Mouse (Mus musculus): ENCODE data around the gene Tdp1. TPM values are rescaled to one million over a fixed set of nuclear protein-coding genes. Genes with fewer than 3 reads are reported as not detected.

Tdp1 gene
- polyA plus RNA-seq (2012; rRNA removed): 20.3 and 21.4 TPM in 2 replicates

GRCm38 (mm10) chr12:99884269-99885261 lies at the start of gene Tdp1, which contains the start of gene Efcab11:
Gene Tdp1 (plus strand): TSS chr12:99884517.
Gene Efcab11 (minus strand): TSS chr12:99884439.
- H3K27ac ChIP-seq (ENCODE audit: insufficient read depth, low read length): peak within 1 kb of the TSS; percentile 2; the same call in 1 of the 2 replicates
- TF ChIP-seq POLR2A (IDR thresholded peaks at IDR 0.05; ENCODE audit: extremely low read depth, insufficient read depth, low read length): no peak
- H3K4me3 ChIP-seq (ENCODE audit: insufficient read depth, low read length): peak within 1 kb of the TSS; percentile 99
- H3K4me1 ChIP-seq (ENCODE audit: control insufficient read depth, insufficient read depth, low read length): no peaks in the 10 kb centered on the region; the same call in 1 of the 2 replicates

- Histone ChIP-seq H3K4me3 (ENCODE audit: insufficient read depth, low read length) (no peak overlapping the region), H3K27ac (ENCODE audit: insufficient read depth, low read length) (no peak overlapping the region), H3K4me1 (ENCODE audit: control insufficient read depth, insufficient read depth, low read length) (no peaks in the 10 kb centered on the region; the same call in 1 of the 2 replicates)
- TF ChIP-seq POLR2A (IDR thresholded peaks at IDR 0.05; ENCODE audit: extremely low read depth, insufficient read depth, low read length) (no peak), CTCF (IDR thresholded peaks at IDR 0.05; ENCODE audit: extremely low read depth, insufficient read depth, low read length) (no peak)
Measured at GRCm38 (mm10) chr12:99836404-99837131, 47.7 kb upstream of the Tdp1 start.

GRCm38 (mm10) chr12:99837528-99837927 lies 46.8 kb upstream of the Tdp1 start:
- H3K27ac ChIP-seq (ENCODE audit: insufficient read depth, low read length): no peak overlapping the region
- H3K4me3 ChIP-seq (ENCODE audit: insufficient read depth, low read length): no peak overlapping the region
- no peak for TF ChIP-seq POLR2A (IDR thresholded peaks at IDR 0.05; ENCODE audit: extremely low read depth, insufficient read depth, low read length)
- TF ChIP-seq CTCF (IDR thresholded peaks at IDR 0.05; ENCODE audit: extremely low read depth, insufficient read depth, low read length): no peak
- no peaks in the 10 kb centered on the region; the same call in 1 of the 2 replicates for H3K4me1 ChIP-seq (ENCODE audit: control insufficient read depth, insufficient read depth, low read length)

- no peak overlapping the region for H3K4me3 ChIP-seq (ENCODE audit: insufficient read depth, low read length)
- no peak overlapping the region for H3K27ac ChIP-seq (ENCODE audit: insufficient read depth, low read length)
- no peaks in the 10 kb centered on the region; the same call in 1 of the 2 replicates for H3K4me1 ChIP-seq (ENCODE audit: control insufficient read depth, insufficient read depth, low read length)
- TF ChIP-seq CTCF (IDR thresholded peaks at IDR 0.05; ENCODE audit: extremely low read depth, insufficient read depth, low read length) (no peak), POLR2A (IDR thresholded peaks at IDR 0.05; ENCODE audit: extremely low read depth, insufficient read depth, low read length) (no peak)
Measured at GRCm38 (mm10) chr12:99838109-99838508, 46.2 kb upstream of the Tdp1 start.

- no peak overlapping the region for H3K4me3 ChIP-seq (ENCODE audit: insufficient read depth, low read length)
- no peak for TF ChIP-seq POLR2A (IDR thresholded peaks at IDR 0.05; ENCODE audit: extremely low read depth, insufficient read depth, low read length)
- no peak for TF ChIP-seq CTCF (IDR thresholded peaks at IDR 0.05; ENCODE audit: extremely low read depth, insufficient read depth, low read length)
- H3K27ac ChIP-seq (ENCODE audit: insufficient read depth, low read length): no peak overlapping the region
- H3K4me1 ChIP-seq (ENCODE audit: control insufficient read depth, insufficient read depth, low read length): no peaks in the 10 kb centered on the region; the same call in 1 of the 2 replicates
Measured at GRCm38 (mm10) chr12:99838703-99839102, 45.6 kb upstream of the Tdp1 start.

- Histone ChIP-seq H3K27ac (ENCODE audit: insufficient read depth, low read length) (no peak overlapping the region), H3K4me3 (ENCODE audit: insufficient read depth, low read length) (no peak overlapping the region), H3K4me1 (ENCODE audit: control insufficient read depth, insufficient read depth, low read length) (no peaks in the 10 kb centered on the region)
- TF ChIP-seq POLR2A (IDR thresholded peaks at IDR 0.05; ENCODE audit: extremely low read depth, insufficient read depth, low read length) (no peak), CTCF (IDR thresholded peaks at IDR 0.05; ENCODE audit: extremely low read depth, insufficient read depth, low read length) (no peak)
Measured at GRCm38 (mm10) chr12:99844951-99845350, 39.4 kb upstream of the Tdp1 start.

- Histone ChIP-seq H3K4me3 (ENCODE audit: insufficient read depth, low read length) (no peak overlapping the region), H3K27ac (ENCODE audit: insufficient read depth, low read length) (no peak overlapping the region), H3K4me1 (ENCODE audit: control insufficient read depth, insufficient read depth, low read length) (no peaks in the 10 kb centered on the region)
- TF ChIP-seq CTCF (IDR thresholded peaks at IDR 0.05; ENCODE audit: extremely low read depth, insufficient read depth, low read length) (no peak), POLR2A (IDR thresholded peaks at IDR 0.05; ENCODE audit: extremely low read depth, insufficient read depth, low read length) (no peak)
Measured at GRCm38 (mm10) chr12:99849996-99850395, 34.3 kb upstream of the Tdp1 start.

GRCm38 (mm10) chr12:99853323-99854258 lies 30.7 kb upstream of the Tdp1 start:
- TF ChIP-seq CTCF (IDR thresholded peaks at IDR 0.05; ENCODE audit: extremely low read depth, insufficient read depth, low read length) (no peak), POLR2A (IDR thresholded peaks at IDR 0.05; ENCODE audit: extremely low read depth, insufficient read depth, low read length) (no peak)
- no peak overlapping the region for H3K4me3 ChIP-seq (ENCODE audit: insufficient read depth, low read length)
- no peaks in the 10 kb centered on the region for H3K4me1 ChIP-seq (ENCODE audit: control insufficient read depth, insufficient read depth, low read length)
- H3K27ac ChIP-seq (ENCODE audit: insufficient read depth, low read length): no peak overlapping the region

All from cortical plate, adult 2 months (tissue).